Mouse (Mus musculus) cerebellum, adult 2 months (tissue): Measurements from ENCODE around the gene Insrr.
"Not testable (repeated sequence)": the region's sequence is repeated elsewhere in the genome, so short reads cannot be mapped to it uniquely, and the experiment has no call there.

Experiments
- CTCF ChIP-seq: fragments of 200-500 bp; IDR thresholded peaks from 2 replicates; pipeline ENCODE4 v1.5.1; 2011; ENCODE audit warnings: low read depth, mild to moderate bottlenecking, control low read depth, low read length, moderate library complexity, borderline replicate concordance; ENCODE audit not compliant: insufficient read depth
- POLR2A ChIP-seq: fragments of 200-500 bp; IDR thresholded peaks from 2 replicates; pipeline ENCODE4 v1.6.1; 2011; ENCODE audit warnings: low read length, control low read depth, borderline replicate concordance; ENCODE audit not compliant: insufficient read depth

- TF ChIP-seq CTCF, POLR2A: not testable (repeated sequence)
These were observed 27.5 kb downstream of the Insrr start, which contains the start of gene Pear1 for GRCm38 (mm10) chr3:87824206-87824605.
